Mouse (Mus musculus): Measurements from ENCODE around the gene Rangap1.
"Not testable (repeated sequence)": the region's sequence is repeated elsewhere in the genome, so short reads cannot be mapped to it uniquely, and the experiment has no call there.

Rangap1 gene

GRCm38 (mm10) chr15:81745601-81746114 is 328 bp upstream of the Rangap1 start:
- DNase-seq (ENCODE audit: extremely low read depth, insufficient read length, low spot score), result peak; percentile 65

- DNase-seq (ENCODE audit: extremely low read depth, insufficient read length, low spot score), result not testable (repeated sequence)
These were observed 3.0 kb downstream of the Rangap1 start for GRCm38 (mm10) chr15:81742368-81742767.

- no peak for DNase-seq (ENCODE audit: extremely low read depth, insufficient read length, low spot score)
These were observed 5.4 kb downstream of the Rangap1 start for GRCm38 (mm10) chr15:81739924-81740323.

- DNase-seq (ENCODE audit: extremely low read depth, insufficient read length, low spot score), result no peak
These were observed 6.0 kb downstream of the Rangap1 start for GRCm38 (mm10) chr15:81739296-81739695.

- no peak for DNase-seq (ENCODE audit: extremely low read depth, insufficient read length, low spot score)
These were observed 10.3 kb downstream of the Rangap1 start for GRCm38 (mm10) chr15:81735075-81735474.

- peak; percentile 99 for DNase-seq (ENCODE audit: extremely low read depth, insufficient read length, low spot score)
These were observed 15.3 kb downstream of the Rangap1 start for GRCm38 (mm10) chr15:81729792-81730635.

GRCm38 (mm10) chr15:81729241-81729791 is 16.0 kb downstream of the Rangap1 start:
- DNase-seq (ENCODE audit: extremely low read depth, insufficient read length, low spot score), result peak; percentile 77

- no peak for DNase-seq (ENCODE audit: extremely low read depth, insufficient read length, low spot score)
These were observed 19.4 kb downstream of the Rangap1 start for GRCm38 (mm10) chr15:81725965-81726364.

- DNase-seq (ENCODE audit: extremely low read depth, insufficient read length, low spot score), result no peak
These were observed 21.7 kb downstream of the Rangap1 start for GRCm38 (mm10) chr15:81723653-81724052.

GRCm38 (mm10) chr15:81722361-81722760 is 23.0 kb downstream of the Rangap1 start:
- no peak for DNase-seq (ENCODE audit: extremely low read depth, insufficient read length, low spot score)

- no peak for DNase-seq (ENCODE audit: extremely low read depth, insufficient read length, low spot score)
These were observed 26.2 kb downstream of the Rangap1 start for GRCm38 (mm10) chr15:81719139-81719531.

GRCm38 (mm10) chr15:81718336-81719138 is 26.8 kb downstream of the Rangap1 start:
- DNase-seq (ENCODE audit: extremely low read depth, insufficient read length, low spot score), result no peak

- DNase-seq (ENCODE audit: extremely low read depth, insufficient read length, low spot score), result no peak
These were observed 31.6 kb downstream of the Rangap1 start for GRCm38 (mm10) chr15:81713742-81714141.

- no peak for DNase-seq (ENCODE audit: extremely low read depth, insufficient read length, low spot score)
These were observed 34.5 kb downstream of the Rangap1 start for GRCm38 (mm10) chr15:81710801-81711200.

GRCm38 (mm10) chr15:81709686-81710085 is 35.6 kb downstream of the Rangap1 start:
- no peak for DNase-seq (ENCODE audit: extremely low read depth, insufficient read length, low spot score)

GRCm38 (mm10) chr15:81708991-81709390 is 36.3 kb downstream of the Rangap1 start:
- DNase-seq (ENCODE audit: extremely low read depth, insufficient read length, low spot score), result no peak

- no peak for DNase-seq (ENCODE audit: extremely low read depth, insufficient read length, low spot score)
These were observed 42.2 kb downstream of the Rangap1 start for GRCm38 (mm10) chr15:81703094-81703489.

GRCm38 (mm10) chr15:81702306-81703093 is 42.8 kb downstream of the Rangap1 start:
- DNase-seq (ENCODE audit: extremely low read depth, insufficient read length, low spot score), result no peak

GRCm38 (mm10) chr15:81701350-81701749 is 44.0 kb downstream of the Rangap1 start:
- DNase-seq (ENCODE audit: extremely low read depth, insufficient read length, low spot score), result not testable (repeated sequence)

- DNase-seq (ENCODE audit: extremely low read depth, insufficient read length, low spot score), result no peak
These were observed 44.7 kb downstream of the Rangap1 start for GRCm38 (mm10) chr15:81700601-81701000.
